Mouse (Mus musculus) hindbrain, embryonic 14.5 days (tissue): Measurements from ENCODE around the gene Cdkal1. TPM values are rescaled to one million over a fixed set of nuclear protein-coding genes. Genes with fewer than 3 reads are reported as not detected.

Source experiments
- ATAC-seq: fragments of 200-750 bp; cut with Nextera tagmentation; 2 replicates; pipeline ENCODE4 v1.8.0; 2017; ENCODE audit warnings: moderate number of reproducible peaks, mild to moderate bottlenecking, moderate TSS enrichment, moderate library complexity; ENCODE audit not compliant: low FRiP score
- DNase-seq: peaks from one replicate; pipeline ENCODE4 v3.0.0-alpha.2; 2015; ENCODE audit warnings: low spot score
- H3K27ac ChIP-seq: fragments of 300-500 bp; sonication (generic); 2 replicates; pipeline ENCODE4 v1.5.1; 2014; ENCODE audit warnings: mild to moderate bottlenecking, moderate library complexity
- H3K27me3 ChIP-seq: fragments of 300-500 bp; sonication (generic); 2 replicates; pipeline ENCODE4 v1.6.1; 2014; ENCODE audit warnings: mild to moderate bottlenecking, low read length, mixed read lengths; ENCODE audit not compliant: control insufficient read depth, insufficient read depth
- H3K36me3 ChIP-seq: fragments of 300-500 bp; sonication (generic); replicated peaks from 2 replicates; pipeline ENCODE4 v1.6.1; 2014; ENCODE audit not compliant: control insufficient read depth, insufficient read depth
- H3K4me1 ChIP-seq: fragments of 300-500 bp; sonication (generic); replicated peaks from 2 replicates; pipeline ENCODE4 v1.6.1; 2014; ENCODE audit warnings: antibody characterized with exemption, low read length, mixed read lengths; ENCODE audit not compliant: control insufficient read depth, insufficient read depth
- H3K4me2 ChIP-seq: fragments of 300-500 bp; sonication (generic); replicated peaks from 2 replicates; pipeline ENCODE4 v1.6.1; 2014; ENCODE audit warnings: mild to moderate bottlenecking, moderate library complexity
- H3K4me3 ChIP-seq: fragments of 300-500 bp; sonication (generic); replicated peaks from 2 replicates; pipeline ENCODE4 v1.5.1; 2014; ENCODE audit warnings: mild to moderate bottlenecking, low read length
- H3K9ac ChIP-seq: fragments of 300-500 bp; sonication (generic); 2 replicates; pipeline ENCODE4 v1.6.1; 2014
- H3K9me3 ChIP-seq: fragments of 300-500 bp; sonication (generic); 2 replicates; pipeline ENCODE4 v1.6.1; 2016; ENCODE audit warnings: low read length; ENCODE audit not compliant: control insufficient read depth
- WGBS: fragments of 180-500 bp; shearing (Covaris S2); extraction: QIAGEN DNeasy Blood & Tissue Kit; methylation state at CpG from one replicate; pipeline ENCODE4 v1.1.7; 2014; 5-methylcytosine and 5-hydroxymethylcytosine counted together
- polyA plus RNA-seq: library from polyadenylated mRNA; unstranded; fragments of >200 nt; fragmentation: Nextera tagmentation; extraction: Ambion mirVana; gene quantifications from 2 replicates; pipeline ENCODE4 v1.2.1, GENCODE M21; 2014

The Cdkal1 gene
- polyA plus RNA-seq, 1 experiment from 2014 or later, result 19.4 TPM

- ATAC-seq (no peak), DNase-seq (no peak)
- WGBS, result 77% methylated on average over 1 of the region's 1 CpGs
Measured at GRCm38 (mm10) chr13:29623636-29624239, 231.7 kb downstream of the Cdkal1 start.

DNA sequence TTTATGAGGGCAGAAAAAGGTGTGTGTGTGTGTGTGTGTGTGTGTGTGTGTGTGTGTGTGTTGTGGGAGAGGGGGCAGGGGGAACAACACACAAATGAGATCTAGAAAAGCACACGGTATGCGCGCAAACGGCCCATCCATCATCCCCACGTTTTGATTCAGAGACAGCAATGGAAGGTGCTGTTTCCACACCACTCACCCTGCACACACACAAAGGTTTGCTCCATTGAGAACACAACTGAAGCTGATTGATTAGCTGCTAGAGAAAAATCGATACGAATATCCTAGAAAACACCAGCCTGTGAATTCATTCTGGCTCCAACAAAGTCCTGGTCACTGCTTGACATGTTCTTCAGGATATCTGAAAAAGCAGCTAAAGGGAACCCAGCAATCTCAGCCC lies 233.6 kb downstream of the Cdkal1 start:
- Histone ChIP-seq H3K27me3 (no peaks in the 10 kb centered on the region), H3K9ac (no peak overlapping the region; the same call in 1 of the 2 replicates), H3K27ac (peak overlapping the region; percentile 53), H3K4me1 (peaks cover 13% of the 10 kb centered on the region; the same call in 1 of the 2 replicates), H3K4me2 (no peak overlapping the region), H3K4me3 (no peak overlapping the region), H3K9me3 (no peaks in the 10 kb centered on the region), H3K36me3 (no peaks in the 10 kb centered on the region)
- 46% methylated on average over 7 of the region's 7 CpGs for WGBS
- no peak for DNase-seq
- ATAC-seq, result no peak

More at GRCm38 (mm10) chr13:29623636-29624239, 231.7 kb downstream of the Cdkal1 start:
- H3K27ac ChIP-seq, result no peak overlapping the region
- no peak overlapping the region for H3K4me2 ChIP-seq
- no peak overlapping the region for H3K4me3 ChIP-seq
- peaks cover 13% of the 10 kb centered on the region; the same call in 1 of the 2 replicates for H3K4me1 ChIP-seq
- H3K9me3 ChIP-seq, result no peaks in the 10 kb centered on the region
- H3K27me3 ChIP-seq, result no peaks in the 10 kb centered on the region
- no peak overlapping the region for H3K9ac ChIP-seq
- H3K36me3 ChIP-seq, result no peaks in the 10 kb centered on the region

GRCm38 (mm10) chr13:29621363-29621762 lies 234.1 kb downstream of the Cdkal1 start:
- no peaks in the 10 kb centered on the region for H3K27me3 ChIP-seq
- ATAC-seq, result no peak

DNA sequence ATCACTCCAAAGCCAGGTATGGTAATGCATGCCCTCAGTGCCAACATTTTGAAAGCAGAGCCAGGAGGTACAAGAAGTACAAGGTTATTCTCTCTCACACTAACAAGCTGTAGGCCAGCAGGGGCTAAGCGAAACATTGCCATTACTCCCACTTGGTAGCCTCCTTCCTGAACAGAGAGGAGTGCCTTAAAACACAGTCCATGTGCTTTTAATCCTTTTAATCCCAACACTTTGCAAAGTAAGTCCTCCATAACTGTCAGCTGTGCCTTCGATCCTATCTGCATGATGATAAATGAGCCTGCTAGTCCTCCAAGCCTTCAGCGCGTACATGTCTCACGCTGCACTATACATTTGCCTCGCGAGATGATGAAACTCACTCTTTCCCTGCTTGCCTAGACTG lies 234.6 kb downstream of the Cdkal1 start:
- Histone ChIP-seq H3K9me3 (no peaks in the 10 kb centered on the region), H3K4me2 (no peak overlapping the region), H3K9ac (no peak overlapping the region), H3K27me3 (no peaks in the 10 kb centered on the region), H3K4me1 (peaks cover 13% of the 10 kb centered on the region; the same call in 1 of the 2 replicates), H3K4me3 (no peak overlapping the region), H3K36me3 (no peaks in the 10 kb centered on the region), H3K27ac (no peak overlapping the region)
- WGBS, result 66% methylated on average over 7 of the region's 7 CpGs
- ATAC-seq (no peak), DNase-seq (no peak)

More at GRCm38 (mm10) chr13:29621363-29621762, 234.1 kb downstream of the Cdkal1 start:
- no peak for DNase-seq
- no peak overlapping the region for H3K9ac ChIP-seq
- no peak overlapping the region for H3K4me2 ChIP-seq
- no peaks in the 10 kb centered on the region for H3K36me3 ChIP-seq
- peak overlapping the region; percentile 53 for H3K27ac ChIP-seq
- H3K4me1 ChIP-seq, result peaks cover 13% of the 10 kb centered on the region; the same call in 1 of the 2 replicates
- 69% methylated on average over 1 of the region's 1 CpGs for WGBS
- no peaks in the 10 kb centered on the region for H3K9me3 ChIP-seq
- no peak overlapping the region for H3K4me3 ChIP-seq

DNA sequence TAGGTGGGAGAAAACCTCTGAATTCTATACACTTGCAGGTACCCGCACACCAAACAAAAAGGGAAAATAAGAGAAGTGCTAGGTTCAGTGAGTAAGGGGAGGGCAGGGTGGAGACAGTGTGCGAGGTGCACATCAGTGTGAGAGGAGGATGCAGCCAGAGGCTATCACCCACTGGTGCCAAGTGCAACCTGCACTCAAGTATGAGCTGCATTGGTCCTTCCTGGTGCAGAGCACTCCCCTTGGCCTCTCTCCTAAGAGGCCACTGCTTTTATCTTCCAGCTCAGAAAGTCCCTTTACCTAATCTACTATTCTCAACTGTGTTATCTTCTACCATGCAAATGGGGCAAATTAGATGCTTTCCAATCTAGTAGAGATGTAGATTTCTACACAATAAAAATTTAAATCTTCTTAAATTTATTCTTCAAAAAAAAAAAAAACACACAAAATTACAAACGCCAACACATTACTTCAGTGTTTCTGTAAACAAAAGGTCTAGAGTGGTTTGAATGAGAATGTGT lies 238.8 kb downstream of the Cdkal1 start:
- Histone ChIP-seq H3K36me3 (no peaks in the 10 kb centered on the region), H3K9ac (no peak overlapping the region), H3K4me3 (no peak overlapping the region), H3K27ac (no peak overlapping the region), H3K27me3 (no peaks in the 10 kb centered on the region), H3K9me3 (no peaks in the 10 kb centered on the region), H3K4me1 (peaks cover 26% of the 10 kb centered on the region; the same call in 1 of the 2 replicates), H3K4me2 (no peak overlapping the region)
- WGBS, result 83% methylated on average over 3 of the region's 3 CpGs
- ATAC-seq, result no peak
- DNase-seq, result no peak

- no peak for ATAC-seq
- Histone ChIP-seq H3K36me3 (no peaks in the 10 kb centered on the region), H3K9ac (no peak overlapping the region), H3K27ac (no peak overlapping the region), H3K4me2 (no peak overlapping the region), H3K4me3 (no peak overlapping the region), H3K27me3 (no peaks in the 10 kb centered on the region), H3K4me1 (peaks cover 26% of the 10 kb centered on the region; the same call in 1 of the 2 replicates), H3K9me3 (no peaks in the 10 kb centered on the region)
- WGBS, result 91% methylated on average over 3 of the region's 3 CpGs
- no peak for DNase-seq
Measured at GRCm38 (mm10) chr13:29615987-29616386, 239.5 kb downstream of the Cdkal1 start.

DNA sequence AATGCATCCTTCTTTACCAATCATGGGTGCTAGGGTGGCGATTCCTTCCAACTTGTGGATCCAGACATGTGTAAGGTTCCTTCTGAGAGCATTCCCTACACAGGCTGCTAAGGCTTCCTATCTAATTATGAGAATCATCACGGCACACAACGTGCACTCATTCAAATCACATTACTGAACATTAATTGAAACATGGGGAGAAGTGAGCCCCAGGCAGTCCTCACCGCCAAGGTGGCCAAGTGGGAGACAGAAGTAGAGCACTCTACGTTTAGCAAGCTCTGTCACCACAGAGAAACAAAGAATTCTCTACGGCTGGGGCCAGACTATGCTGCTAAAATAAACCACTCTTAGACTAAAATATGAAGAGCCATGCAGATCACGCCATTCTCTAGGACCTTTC lies 240.4 kb downstream of the Cdkal1 start:
- Histone ChIP-seq H3K4me3 (no peak overlapping the region), H3K4me2 (no peak overlapping the region), H3K36me3 (no peaks in the 10 kb centered on the region), H3K27me3 (no peaks in the 10 kb centered on the region), H3K27ac (0 out of 2 replicates have a peak overlapping the region, but pooled peaks have one; percentile 7), H3K9me3 (no peaks in the 10 kb centered on the region), H3K9ac (no peak overlapping the region), H3K4me1 (peaks cover 31% of the 10 kb centered on the region)
- WGBS, result 62% methylated on average over 7 of the region's 7 CpGs
- DNase-seq (no peak), ATAC-seq (peak; percentile 29; the same call in 1 of the 2 replicates)

DNA sequence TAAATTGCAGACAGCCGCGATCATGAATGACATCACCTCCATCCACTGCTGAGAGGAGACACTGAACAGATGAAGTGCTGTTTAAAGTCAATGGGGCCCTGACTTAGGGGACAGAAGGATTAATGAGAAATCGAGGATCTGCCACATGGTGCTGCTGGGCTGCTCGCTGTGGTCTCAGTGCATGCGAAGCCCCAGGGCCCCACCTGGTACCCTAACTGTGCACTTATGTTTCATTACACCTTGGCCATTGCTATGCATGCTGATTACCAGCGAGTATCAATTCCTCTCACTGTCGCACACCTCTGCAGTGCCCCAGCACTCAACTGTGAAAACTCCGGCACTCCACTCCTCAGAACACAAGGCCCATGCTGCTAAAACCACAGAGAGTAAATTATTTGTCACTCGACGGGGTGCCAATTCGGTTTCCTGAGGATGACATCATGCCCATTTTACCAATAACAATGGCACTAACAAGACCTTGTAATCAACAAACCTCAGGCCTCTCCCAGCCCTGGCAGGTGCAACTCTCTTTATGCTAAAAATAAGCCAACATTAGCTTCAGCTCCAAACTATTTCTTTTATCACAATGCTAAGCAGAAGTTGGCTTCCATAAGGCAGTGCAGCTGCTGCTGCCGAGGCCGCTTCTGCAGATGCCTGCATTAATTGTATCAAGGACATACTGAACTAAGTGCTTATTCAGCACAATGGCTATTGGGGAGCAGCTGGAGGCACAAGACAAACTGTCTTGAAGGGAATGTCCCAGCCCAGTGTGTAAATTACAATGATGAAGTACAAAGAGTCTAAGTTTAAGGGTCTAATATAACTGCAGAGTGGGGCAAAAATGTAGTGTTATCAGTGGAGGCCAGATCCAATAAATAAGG lies 245.2 kb downstream of the Cdkal1 start:
- Histone ChIP-seq H3K4me3 (no peak overlapping the region), H3K9me3 (no peaks in the 10 kb centered on the region), H3K27ac (peak overlapping the region; percentile 63), H3K27me3 (no peaks in the 10 kb centered on the region), H3K4me2 (no peak overlapping the region), H3K4me1 (peaks cover 34% of the 10 kb centered on the region), H3K36me3 (no peaks in the 10 kb centered on the region), H3K9ac (no peak overlapping the region)
- DNase-seq (no peak), ATAC-seq (peak; percentile 84)
- 13% methylated on average over 13 of the region's 13 CpGs for WGBS

- Histone ChIP-seq H3K4me1 (peaks cover 29% of the 10 kb centered on the region), H3K9me3 (no peaks in the 10 kb centered on the region), H3K9ac (no peak overlapping the region), H3K4me2 (no peak overlapping the region), H3K4me3 (no peak overlapping the region), H3K27me3 (no peaks in the 10 kb centered on the region), H3K27ac (peak overlapping the region; percentile 63), H3K36me3 (no peaks in the 10 kb centered on the region)
- ATAC-seq (no peak), DNase-seq (no peak)
- WGBS, result 45% methylated on average over 5 of the region's 5 CpGs
Measured at GRCm38 (mm10) chr13:29609441-29609840, 246.0 kb downstream of the Cdkal1 start.
